10 mouse cellular contexts compared by ENCODE assay signal in genomic region chr9:60166990-60167389, GRCm38 (mm10).
DNase-seq lines count a peak whose midpoint lies in the region; ATAC-seq and TF ChIP-seq lines count a peak whose summit lies in the region.
"Had no signal": no experiment of that assay in that cellular context is flagged by ENCODE, and none has a peak within 500 bp of the region (broad histone marks: within the 10 kb centered on the region; RNA-seq: fewer than 3 reads in every experiment).

No protein-coding gene starts in this region.

- DNase-seq in hindbrain, postnatal 0 days (ENCODE audit: low spot score), result peak; percentile 25
- peak; percentile 27 for DNase-seq in 3T3-L1 (ENCODE audit: low read depth, low spot score)
- peak; percentile 3 for DNase-seq in NIH3T3 (ENCODE audit: low read depth)
- peak; percentile 41 to 47 for DNase-seq in layer of hippocampus, postnatal 36 days
- DNase-seq in B cell, adult 2 months, result no peak
- DNase-seq in spleen, adult 18-20 months, result no peak

- peak; percentile 69 for TF ChIP-seq CTCF in hindbrain, postnatal 0 days (IDR thresholded peaks at IDR 0.05; ENCODE audit: low read depth)

- H3K9me3 ChIP-seq in hindbrain, postnatal 0 days (ENCODE audit: low read length), result no peaks in the 10 kb centered on the region
- no peaks in the 10 kb centered on the region for H3K9me3 ChIP-seq in hindbrain, embryonic 16.5 days (ENCODE audit: control insufficient read depth, low read length)
- no peaks in the 10 kb centered on the region for H3K9me3 ChIP-seq in kidney, embryonic 16.5 days (ENCODE audit: low read length)
- H3K9me3 ChIP-seq: embryonic facial prominence, embryonic 15.5 days; hindbrain, embryonic 10.5 days had no signal

- no peak overlapping the region for H3K9ac ChIP-seq in hindbrain, postnatal 0 days (replicated peaks; ENCODE audit: low read length)
- no peak overlapping the region for H3K9ac ChIP-seq in hindbrain, embryonic 16.5 days (ENCODE audit: low read depth, low read length)
- H3K9ac ChIP-seq in kidney, embryonic 16.5 days (replicated peaks; ENCODE audit: low read length), result no peak overlapping the region
- H3K9ac ChIP-seq: embryonic facial prominence, embryonic 15.5 days had no signal

- no peaks in the 10 kb centered on the region for H3K27me3 ChIP-seq in hindbrain, postnatal 0 days (ENCODE audit: insufficient read depth, low read length)
- no peaks in the 10 kb centered on the region for H3K27me3 ChIP-seq in hindbrain, embryonic 16.5 days (replicated peaks; ENCODE audit: control insufficient read depth, insufficient read depth, low read length)
- H3K27me3 ChIP-seq in kidney, embryonic 16.5 days (ENCODE audit: insufficient read depth, low read length), result no peaks in the 10 kb centered on the region
- H3K27me3 ChIP-seq: embryonic facial prominence, embryonic 15.5 days had no signal

- H3K36me3 ChIP-seq in hindbrain, postnatal 0 days (ENCODE audit: insufficient read depth, low read length), result no peaks in the 10 kb centered on the region
- no peaks in the 10 kb centered on the region for H3K36me3 ChIP-seq in hindbrain, embryonic 16.5 days (ENCODE audit: control insufficient read depth, insufficient read depth, low read length)
- no peaks in the 10 kb centered on the region for H3K36me3 ChIP-seq in kidney, embryonic 16.5 days (ENCODE audit: insufficient read depth, low read length)
- H3K36me3 ChIP-seq: embryonic facial prominence, embryonic 15.5 days; hindbrain, embryonic 10.5 days had no signal

- WGBS in hindbrain, postnatal 0 days, result 71% methylated on average over 4 of the region's 4 CpGs
- WGBS in hindbrain, embryonic 16.5 days, result 76% methylated on average over 4 of the region's 4 CpGs
- WGBS in kidney, embryonic 16.5 days, result 74% methylated on average over 4 of the region's 4 CpGs

- no peaks in the 10 kb centered on the region for H3K4me1 ChIP-seq in hindbrain, postnatal 0 days (ENCODE audit: insufficient read depth, low read length)
- no peaks in the 10 kb centered on the region for H3K4me1 ChIP-seq in hindbrain, embryonic 16.5 days (ENCODE audit: control insufficient read depth, insufficient read depth, low read depth, low read length)
- H3K4me1 ChIP-seq in kidney, embryonic 16.5 days (ENCODE audit: insufficient read depth, low read length), result no peaks in the 10 kb centered on the region

- no peak overlapping the region for H3K4me2 ChIP-seq in hindbrain, postnatal 0 days (ENCODE audit: low read depth, low read length)
- no peak overlapping the region for H3K4me2 ChIP-seq in hindbrain, embryonic 16.5 days (ENCODE audit: low read length)
- H3K4me2 ChIP-seq in kidney, embryonic 16.5 days (replicated peaks; ENCODE audit: low read depth, low read length), result no peak overlapping the region
- H3K4me2 ChIP-seq: embryonic facial prominence, embryonic 15.5 days had no signal

- H3K4me3 ChIP-seq in hindbrain, postnatal 0 days (ENCODE audit: low read length), result no peak overlapping the region
- no peak overlapping the region for H3K4me3 ChIP-seq in hindbrain, embryonic 16.5 days (ENCODE audit: low read length)
- H3K4me3 ChIP-seq in kidney, embryonic 16.5 days (ENCODE audit: low read length), result no peak overlapping the region
- H3K4me3 ChIP-seq: embryonic facial prominence, embryonic 15.5 days; hindbrain, embryonic 10.5 days had no signal

- no peak for ATAC-seq in hindbrain, postnatal 0 days
- ATAC-seq in hindbrain, embryonic 16.5 days, result no peak
- no peak for ATAC-seq in kidney, embryonic 16.5 days (ENCODE audit: low FRiP score, low TSS enrichment)

- H3K27ac ChIP-seq in hindbrain, postnatal 0 days, result no peak overlapping the region
- H3K27ac ChIP-seq in hindbrain, embryonic 16.5 days (ENCODE audit: low read depth, low read length), result no peak overlapping the region
- H3K27ac ChIP-seq in kidney, embryonic 16.5 days (ENCODE audit: low read length), result no peak overlapping the region
- H3K27ac ChIP-seq: embryonic facial prominence, embryonic 15.5 days; hindbrain, embryonic 10.5 days had no signal

Comparison
In these comparisons a context has a peak if more than half of its experiments do, and no peak if none do; other contexts are left out.
1. DNase-seq: peak in hindbrain, postnatal 0 days (single experiment), 3T3-L1 (single experiment), NIH3T3 (single experiment) and layer of hippocampus, postnatal 36 days (2 of 2); none in B cell, adult 2 months (0 of 2) and spleen, adult 18-20 months (0 of 2).